Comparison of ENCODE assay signal across 21 mouse cellular contexts in the genomic region with DNA sequence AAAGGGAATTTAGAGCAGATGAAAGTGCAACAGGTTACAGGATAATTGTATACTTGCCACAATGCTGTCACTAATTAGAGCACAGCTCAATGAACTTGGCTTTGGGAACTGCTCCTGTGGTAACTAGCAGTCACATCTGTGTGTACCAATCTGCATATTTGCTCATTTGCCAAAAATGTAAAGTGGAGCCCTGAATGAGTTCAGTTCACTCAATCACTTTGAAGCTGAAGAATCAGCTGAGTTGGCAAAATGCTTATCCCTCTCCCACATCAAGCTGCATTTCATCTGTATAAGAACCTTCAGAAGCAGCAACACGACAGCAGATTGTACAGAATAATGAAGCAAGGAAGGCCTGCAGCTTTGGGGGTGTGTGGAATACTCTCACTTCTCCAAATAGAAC.
DNase-seq lines count a peak whose midpoint lies in the region; ATAC-seq and TF ChIP-seq lines count a peak whose summit lies in the region.
"Had no signal": no experiment of that assay in that cellular context is flagged by ENCODE, and none has a peak within 500 bp of the region (broad histone marks: within the 10 kb centered on the region; RNA-seq: fewer than 3 reads in every experiment).

No protein-coding gene starts in this region.

- TF ChIP-seq CTCF in cerebellum, adult 2 months (IDR thresholded peaks at IDR 0.05; ENCODE audit: borderline replicate concordance, insufficient read depth, low read depth, low read length), result no peak
- TF ChIP-seq CTCF in hindbrain, postnatal 0 days (IDR thresholded peaks at IDR 0.05; ENCODE audit: low read depth), result no peak

- TF ChIP-seq POLR2A in cerebellum, adult 2 months (IDR thresholded peaks at IDR 0.05; ENCODE audit: borderline replicate concordance, insufficient read depth, low read length), result no peak

- H3K4me3 ChIP-seq in cerebellum, adult 2 months (replicated peaks; ENCODE audit: insufficient read depth, low read depth, low read length), result no peak overlapping the region
- H3K4me3 ChIP-seq in hindbrain, postnatal 0 days (ENCODE audit: low read length), result no peak overlapping the region
- no peak overlapping the region for H3K4me3 ChIP-seq in hindbrain, embryonic 12.5 days
- H3K4me3 ChIP-seq: embryonic facial prominence, embryonic 13.5 days; limb, embryonic 12.5 days had no signal

- H3K27me3 ChIP-seq in cerebellum, adult 2 months (ENCODE audit: control insufficient read depth, insufficient read depth, low read length), result no peaks in the 10 kb centered on the region
- no peaks in the 10 kb centered on the region for H3K27me3 ChIP-seq in hindbrain, postnatal 0 days (ENCODE audit: insufficient read depth, low read length)
- no peaks in the 10 kb centered on the region for H3K27me3 ChIP-seq in hindbrain, embryonic 12.5 days
- H3K27me3 ChIP-seq: embryonic facial prominence, embryonic 13.5 days; limb, embryonic 12.5 days had no signal

- no peaks in the 10 kb centered on the region for H3K4me1 ChIP-seq in cerebellum, adult 2 months (ENCODE audit: control insufficient read depth, insufficient read depth, low read length)
- H3K4me1 ChIP-seq in hindbrain, postnatal 0 days (ENCODE audit: insufficient read depth, low read length), result no peaks in the 10 kb centered on the region
- H3K4me1 ChIP-seq in hindbrain, embryonic 12.5 days, result no peaks in the 10 kb centered on the region
- H3K4me1 ChIP-seq: embryonic facial prominence, embryonic 13.5 days; limb, embryonic 12.5 days had no signal

- WGBS in cerebellum, adult 2 months, result 10% methylated on average over 1 of the region's 1 CpGs
- 38% methylated on average over 1 of the region's 1 CpGs for WGBS in hindbrain, postnatal 0 days
- 68% methylated on average over 1 of the region's 1 CpGs for WGBS in hindbrain, embryonic 12.5 days

- DNase-seq in cerebellum, postnatal 10 days, result peak; percentile 3 to 4
- no peak for DNase-seq in cerebellum, adult 2 months
- DNase-seq in hindbrain, postnatal 0 days (ENCODE audit: low spot score), result peak; percentile 43
- peak; percentile 4 to 6 for DNase-seq in right cerebral cortex, adult 2 months (ENCODE audit: low spot score in 2 of 2)
- no peak for DNase-seq in right cerebral cortex, postnatal 25 days
- peak; percentile 41 for DNase-seq in telencephalon, adult 2 months (ENCODE audit: low read depth, low spot score)
- no peak for DNase-seq in yolk sac, embryonic 10.5 days (ENCODE audit: low spot score)
- DNase-seq: adrenal gland, postnatal 10 days; cerebellum, adult 8-10 months; heart, postnatal 14 days; kidney, adult 8-10 months; kidney, postnatal 36 days; right cerebral cortex, postnatal 4 days had no signal

- H3K36me3 ChIP-seq in hindbrain, postnatal 0 days (ENCODE audit: insufficient read depth, low read length), result no peaks in the 10 kb centered on the region
- H3K36me3 ChIP-seq in hindbrain, embryonic 12.5 days, result no peaks in the 10 kb centered on the region
- H3K36me3 ChIP-seq: embryonic facial prominence, embryonic 13.5 days; limb, embryonic 12.5 days had no signal

- ATAC-seq in hindbrain, postnatal 0 days, result no peak
- no peak for ATAC-seq in hindbrain, embryonic 12.5 days (ENCODE audit: low FRiP score)
- ATAC-seq: CD4-positive, CD25-positive, alpha-beta regulatory T cell, adult 4 months; lung, postnatal 0 days; midbrain, embryonic 16.5 days had no signal

- no peak overlapping the region for H3K27ac ChIP-seq in cerebellum, adult 2 months (ENCODE audit: insufficient read depth, low read length)
- H3K27ac ChIP-seq in hindbrain, postnatal 0 days, result no peak overlapping the region
- H3K27ac ChIP-seq in hindbrain, embryonic 12.5 days, result no peak overlapping the region
- H3K27ac ChIP-seq: embryonic facial prominence, embryonic 13.5 days; limb, embryonic 12.5 days; liver, embryonic 14.5 days had no signal

- no peak overlapping the region for H3K9ac ChIP-seq in hindbrain, postnatal 0 days (replicated peaks; ENCODE audit: low read length)
- no peak overlapping the region for H3K9ac ChIP-seq in hindbrain, embryonic 12.5 days
- H3K9ac ChIP-seq: embryonic facial prominence, embryonic 13.5 days; limb, embryonic 12.5 days; liver, embryonic 14.5 days had no signal

- H3K4me2 ChIP-seq in hindbrain, postnatal 0 days (ENCODE audit: low read depth, low read length), result no peak overlapping the region
- H3K4me2 ChIP-seq in hindbrain, embryonic 12.5 days (replicated peaks), result no peak overlapping the region
- H3K4me2 ChIP-seq: embryonic facial prominence, embryonic 13.5 days; heart, embryonic 11.5 days; limb, embryonic 12.5 days had no signal

- no peaks in the 10 kb centered on the region for H3K9me3 ChIP-seq in hindbrain, postnatal 0 days (ENCODE audit: low read length)
- no peaks in the 10 kb centered on the region for H3K9me3 ChIP-seq in hindbrain, embryonic 12.5 days (replicated peaks)
- H3K9me3 ChIP-seq: embryonic facial prominence, embryonic 13.5 days; limb, embryonic 12.5 days had no signal

Comparison
In these comparisons a context has a peak if more than half of its experiments do, and no peak if none do; other contexts are left out.
1. DNase-seq: peak in cerebellum, postnatal 10 days (2 of 2), hindbrain, postnatal 0 days (single experiment), right cerebral cortex, adult 2 months (2 of 2) and telencephalon, adult 2 months (single experiment); none in cerebellum, adult 2 months (0 of 2), right cerebral cortex, postnatal 25 days (single experiment) and yolk sac, embryonic 10.5 days (single experiment).